Mouse (Mus musculus): ENCODE data around the gene Hsp90aa1. TPM values are rescaled to one million over a fixed set of nuclear protein-coding genes. Genes with fewer than 3 reads are reported as not detected.

Hsp90aa1 gene
- polyA plus RNA-seq, 1 experiment = 113 TPM

Other genes starting within 250 kb of the Hsp90aa1 start
- 251 and 271 TPM in 2 replicates for gene Dync1h1, start 101.3 kb downstream of the Hsp90aa1 start, polyA plus RNA-seq (2012; rRNA removed)
- 3.4 and 5.2 TPM in 2 replicates for gene 1700001K19Rik, start 20.1 kb downstream of the Hsp90aa1 start, polyA plus RNA-seq (2012; rRNA removed)
- 20.5 and 20.9 TPM in 2 replicates for gene Wdr20, start 35.2 kb upstream of the Hsp90aa1 start, polyA plus RNA-seq (2012; rRNA removed)
- 1.9 and 3.1 TPM in 2 replicates for gene Mok, start 138.2 kb upstream of the Hsp90aa1 start, polyA plus RNA-seq (2012; rRNA removed)
- 7.0 and 8.2 TPM in 2 replicates for gene Zfp839, start 147.5 kb upstream of the Hsp90aa1 start, polyA plus RNA-seq (2012; rRNA removed)
- gene Cinp, start 186.4 kb upstream of the Hsp90aa1 start, polyA plus RNA-seq (2012; rRNA removed) = 36.5 and 47.3 TPM in 2 replicates
- 7.0 and 7.9 TPM in 2 replicates for gene Tecpr2, start 186.5 kb upstream of the Hsp90aa1 start, polyA plus RNA-seq (2012; rRNA removed)